Mouse (Mus musculus): ENCODE results near the gene Sult2a7. TPM values are rescaled to one million over a fixed set of nuclear protein-coding genes. Genes with fewer than 3 reads are reported as not detected.

Gene Sult2a7
- not detected for polyA plus RNA-seq (2017; shearing (Covaris generic))

DNA sequence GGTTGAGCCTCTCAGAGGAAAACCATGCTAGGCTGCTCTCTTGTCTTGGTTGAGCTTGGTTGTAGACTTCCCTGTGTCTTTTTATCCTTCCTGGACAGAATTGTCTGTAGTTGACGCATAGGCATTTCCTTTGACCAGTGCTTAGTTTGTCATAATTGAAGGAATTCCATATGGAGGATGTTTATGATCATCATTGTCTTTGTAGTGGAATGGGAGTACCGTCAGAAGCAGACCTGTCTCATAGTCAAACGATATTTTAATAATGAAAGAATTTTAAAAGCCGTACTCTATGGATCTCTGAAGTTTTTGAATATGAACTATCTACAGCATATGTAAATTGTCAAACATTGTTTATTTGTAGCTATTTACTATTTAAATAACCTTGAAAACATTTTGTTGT lies at the start of gene Sult2a7:
Gene Sult2a7, minus strand, starts transcription at position 101 of the 400 bp plus-strand sequence.

DNA sequence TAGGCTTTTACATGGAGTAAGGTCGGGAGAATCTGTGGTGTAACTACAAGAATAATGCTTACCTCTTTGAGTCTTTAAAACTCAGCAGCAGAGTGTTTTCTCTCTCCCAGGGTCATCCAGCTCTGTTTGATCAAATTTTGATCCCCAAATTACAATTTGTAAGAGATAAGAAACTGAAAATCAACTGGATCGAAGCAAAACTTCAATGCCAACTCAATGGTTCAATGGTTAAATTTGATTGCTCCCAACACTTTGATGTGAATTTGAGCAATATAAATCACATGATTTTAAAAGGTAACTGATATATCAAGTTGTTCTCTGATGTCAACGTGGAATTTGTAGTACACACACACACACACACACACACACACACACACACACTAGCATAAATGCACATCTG lies 47.5 kb downstream of the Sult2a7 start, which contains the start of gene Sult2a8:
Gene Sult2a8, minus strand, starts transcription at position 236 of the 400 bp plus-strand sequence.

Other genes with a start within 250 kb of the Sult2a7 start
- gene Sult2a6, start 239.4 kb downstream of the Sult2a7 start, polyA plus RNA-seq (2017; shearing (Covaris generic)), result not detected
- not detected for gene Obox8, start 160.7 kb downstream of the Sult2a7 start, polyA plus RNA-seq (2017; shearing (Covaris generic))
- gene Sult2a8, start 47.5 kb downstream of the Sult2a7 start, polyA plus RNA-seq (2017; shearing (Covaris generic)), result not detected
- gene Vmn1r90, start 69.3 kb upstream of the Sult2a7 start, polyA plus RNA-seq (2017; shearing (Covaris generic)), result not detected
- not detected for gene Obox7, start 165.3 kb upstream of the Sult2a7 start, polyA plus RNA-seq (2017; shearing (Covaris generic))